Mouse (Mus musculus) thymus, postnatal 14 days (tissue): Measurements from ENCODE around the gene Abcg4.
"Not testable (repeated sequence)": the region's sequence is repeated elsewhere in the genome, so short reads cannot be mapped to it uniquely, and the experiment has no call there.

Source experiments
- DNase-seq: peaks from one replicate; pipeline ENCODE4 v3.0.0; 2021

Gene Abcg4

DNA sequence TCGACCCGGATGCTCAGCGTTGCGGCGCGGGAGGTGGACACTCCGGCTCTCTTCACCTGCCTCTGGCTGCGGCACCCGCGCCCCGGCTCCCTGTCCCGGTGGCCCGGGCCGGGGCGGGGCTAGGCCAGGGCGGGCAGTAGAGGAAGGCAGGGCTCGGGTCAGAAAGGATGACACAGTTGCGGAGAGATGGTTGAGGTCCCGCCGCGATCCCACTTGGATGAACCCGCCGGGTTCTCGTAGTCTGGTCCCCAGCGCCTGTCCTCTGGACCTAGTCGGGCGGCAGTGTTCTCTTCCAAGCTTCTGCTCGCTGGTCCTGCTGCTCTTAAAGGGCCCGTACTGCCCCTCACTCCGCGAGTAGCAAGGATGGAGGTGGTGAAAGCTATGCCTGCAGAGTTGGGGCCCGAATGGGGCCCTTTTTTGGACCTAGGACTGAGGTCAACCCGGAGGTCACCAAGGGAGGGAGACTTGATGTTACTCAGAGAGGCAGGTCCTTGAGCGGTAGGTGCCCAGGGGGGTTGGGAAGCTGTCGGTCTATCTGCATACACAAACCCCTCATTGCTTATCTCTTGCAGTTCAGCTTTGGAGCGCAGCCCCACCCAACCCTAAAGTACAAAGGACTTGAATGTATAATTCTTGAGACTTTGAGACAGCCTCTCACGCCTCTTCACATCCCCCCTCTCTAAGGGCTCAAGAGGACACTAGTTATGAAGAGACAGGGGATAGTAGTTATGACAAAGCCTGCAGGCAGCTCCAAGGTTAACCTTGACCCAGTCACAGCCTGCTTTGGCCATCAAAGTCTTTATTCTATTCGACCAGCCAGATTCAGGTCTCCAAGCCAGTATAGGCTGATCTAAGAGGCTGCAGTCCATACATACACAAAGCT is at the start of gene Abcg4:
Gene Abcg4, minus strand, starts transcription at position 540 of the 883 bp plus-strand sequence.
- no peak for DNase-seq

DNA sequence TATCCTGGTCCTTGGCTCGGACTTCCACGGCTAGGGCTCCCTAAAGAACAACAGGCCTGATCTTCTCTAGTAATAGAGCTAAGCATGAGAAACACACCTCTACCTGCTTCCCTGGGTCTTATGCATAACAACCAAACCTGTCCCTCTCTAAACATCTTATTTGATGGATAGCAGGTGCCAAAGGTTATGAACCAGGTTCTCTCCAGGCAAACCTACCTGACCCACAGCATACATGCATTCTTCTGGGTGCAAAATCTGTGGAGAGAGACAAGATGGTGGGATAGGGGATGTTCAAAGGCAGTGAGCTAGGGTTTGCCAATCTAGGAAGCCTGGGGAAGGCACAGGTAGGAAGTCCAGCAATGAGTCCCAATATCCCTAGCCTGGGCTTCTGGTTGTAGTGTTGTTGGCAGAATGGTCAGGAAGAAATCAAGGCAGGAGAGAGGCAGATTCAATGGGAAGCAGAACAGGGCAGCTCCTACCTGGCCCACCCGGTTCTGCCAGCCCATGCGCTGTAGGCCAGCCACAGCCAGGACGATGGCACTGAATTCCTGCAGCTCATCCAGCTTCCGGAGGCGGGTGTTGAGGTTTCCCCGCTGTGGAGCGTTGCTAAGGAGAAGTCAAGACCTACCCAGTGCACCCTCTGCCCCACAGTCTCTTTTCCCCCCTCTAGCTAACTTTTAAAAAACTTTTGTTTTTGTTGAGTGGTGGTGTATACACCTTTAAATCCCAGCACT is 49.2 kb upstream of the Abcg4 start:
- no peak for DNase-seq

DNA sequence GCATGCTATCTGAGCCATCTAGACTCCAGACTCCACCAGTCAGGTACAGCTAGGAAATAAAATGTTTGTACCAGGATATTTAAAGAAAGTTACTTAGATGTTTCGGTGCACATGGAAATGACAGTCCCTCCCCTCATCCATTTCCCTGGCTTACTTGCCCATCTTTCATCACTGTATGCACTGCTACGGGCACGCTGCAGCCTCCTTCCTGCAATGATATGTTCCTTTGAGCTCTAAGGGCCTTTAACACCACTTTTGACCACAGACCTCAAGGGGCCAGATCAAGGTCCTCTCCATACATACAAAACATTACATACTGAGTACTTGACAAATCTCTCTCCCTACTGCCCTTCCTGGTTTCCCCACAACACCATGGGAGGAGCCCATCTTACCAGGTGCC is 48.5 kb upstream of the Abcg4 start:
- no peak for DNase-seq

DNA sequence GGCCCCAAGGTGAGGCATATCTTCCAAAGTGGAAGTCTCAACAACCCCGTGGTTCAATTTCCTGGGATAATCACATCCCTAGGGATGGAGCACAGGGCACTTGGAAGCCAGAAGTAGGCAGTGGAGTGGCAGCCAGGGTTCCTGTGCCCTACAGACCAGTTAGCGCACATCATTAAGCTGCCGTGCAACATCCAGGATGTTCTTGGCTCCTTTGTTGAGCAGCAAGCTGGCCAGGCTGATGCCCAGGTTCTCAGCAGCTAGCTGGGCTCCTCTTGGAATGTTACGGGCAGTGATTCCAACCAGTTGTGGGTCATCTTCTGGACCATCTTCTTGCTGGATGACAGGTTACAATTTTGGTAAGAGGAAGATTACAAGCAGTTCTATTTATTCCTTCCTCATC is 48.1 kb upstream of the Abcg4 start:
- DNase-seq = not testable (repeated sequence)

DNA sequence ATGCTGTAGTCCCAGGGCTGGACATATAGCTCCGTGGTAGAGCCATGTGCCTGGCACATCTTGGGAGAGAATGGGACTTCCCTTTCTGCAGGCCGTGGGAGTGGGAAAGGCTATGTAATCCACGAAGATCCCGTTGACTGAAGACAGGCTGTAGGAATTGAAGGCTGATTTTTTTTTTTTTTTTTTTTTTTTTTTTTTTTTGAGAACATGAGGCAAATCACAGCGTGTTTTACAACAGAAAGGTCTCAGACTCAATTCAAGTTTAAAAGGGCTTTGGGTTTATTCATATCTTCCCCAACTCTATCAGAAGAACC is 47.6 kb upstream of the Abcg4 start:
- no peak for DNase-seq

DNA sequence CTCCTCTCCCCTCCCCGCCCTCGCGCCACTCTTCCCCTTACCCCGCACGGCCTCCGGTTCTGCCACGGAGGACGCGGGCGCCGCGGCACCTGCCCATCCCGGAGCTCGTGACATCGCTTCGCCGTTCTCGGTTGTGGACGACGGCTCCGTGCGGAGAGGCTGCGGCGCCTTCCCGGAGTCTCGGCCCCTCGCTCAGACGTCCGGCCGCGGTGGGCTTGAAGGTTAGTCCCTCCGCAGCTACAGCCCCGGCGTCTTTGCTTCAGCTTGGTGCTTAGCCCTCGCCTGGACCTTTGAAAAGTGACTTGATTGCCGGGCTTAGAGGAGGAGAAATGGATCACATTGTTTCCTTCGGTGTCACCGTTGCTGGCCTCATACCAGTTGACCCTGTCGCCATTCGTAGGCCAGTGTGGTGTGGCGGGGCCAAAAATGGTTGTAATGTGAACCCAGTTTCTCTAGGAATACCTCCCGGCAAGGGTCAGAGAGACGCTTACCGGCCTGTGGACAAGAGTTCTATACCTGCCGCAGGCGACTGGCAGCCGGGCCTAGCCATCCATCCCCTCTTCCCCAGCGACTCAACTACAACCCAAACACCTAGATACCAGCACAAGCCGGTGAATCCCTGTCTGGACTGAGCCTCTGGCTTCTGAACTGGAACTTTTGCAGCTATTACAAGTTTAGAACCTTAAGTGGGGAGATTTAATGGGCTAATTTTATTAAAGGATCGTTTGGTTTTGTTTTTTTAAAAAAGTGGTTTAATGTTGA is 47.1 kb upstream of the Abcg4 start:
- peak; percentile 34 for DNase-seq

DNA sequence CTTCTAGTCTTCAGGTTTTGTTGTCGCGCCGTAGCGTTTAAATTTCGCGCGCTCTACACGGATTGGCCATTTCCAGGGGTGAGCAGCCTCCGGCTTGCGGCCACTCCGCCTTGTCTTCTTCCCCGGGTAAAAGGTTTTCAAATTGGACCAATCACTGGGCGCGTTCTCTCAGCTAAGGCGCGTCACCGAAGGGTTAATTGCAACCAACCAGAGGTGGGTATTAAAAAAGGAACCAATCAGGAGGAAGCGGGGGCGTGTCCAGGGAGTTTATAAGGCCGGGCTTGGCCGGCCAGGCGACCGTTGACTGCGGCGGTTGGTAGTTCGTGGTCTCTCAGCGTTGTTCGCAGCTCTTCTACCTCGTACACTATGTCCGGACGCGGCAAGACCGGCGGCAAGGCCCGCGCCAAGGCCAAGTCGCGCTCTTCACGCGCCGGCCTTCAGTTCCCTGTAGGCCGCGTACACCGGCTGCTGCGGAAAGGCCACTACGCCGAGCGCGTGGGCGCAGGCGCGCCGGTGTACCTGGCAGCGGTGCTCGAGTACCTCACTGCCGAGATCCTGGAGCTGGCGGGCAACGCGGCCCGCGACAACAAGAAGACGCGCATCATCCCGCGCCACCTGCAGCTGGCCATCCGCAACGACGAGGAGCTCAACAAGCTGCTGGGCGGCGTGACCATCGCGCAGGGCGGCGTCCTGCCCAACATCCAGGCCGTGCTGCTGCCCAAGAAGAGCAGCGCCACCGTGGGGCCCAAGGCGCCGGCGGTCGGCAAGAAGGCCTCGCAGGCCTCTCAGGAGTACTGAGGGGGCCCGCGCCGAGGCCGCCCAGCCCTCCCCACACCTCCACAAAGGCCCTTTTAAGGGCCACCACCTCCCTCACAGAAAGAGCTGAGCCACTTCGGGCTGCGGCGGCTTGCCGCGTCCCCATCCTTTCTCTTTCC is 46.2 kb upstream of the Abcg4 start, which contains the start of gene H2afx:
Gene H2afx, plus strand, starts transcription at position 299 of the 935 bp plus-strand sequence.
- DNase-seq = peak; percentile 98

DNA sequence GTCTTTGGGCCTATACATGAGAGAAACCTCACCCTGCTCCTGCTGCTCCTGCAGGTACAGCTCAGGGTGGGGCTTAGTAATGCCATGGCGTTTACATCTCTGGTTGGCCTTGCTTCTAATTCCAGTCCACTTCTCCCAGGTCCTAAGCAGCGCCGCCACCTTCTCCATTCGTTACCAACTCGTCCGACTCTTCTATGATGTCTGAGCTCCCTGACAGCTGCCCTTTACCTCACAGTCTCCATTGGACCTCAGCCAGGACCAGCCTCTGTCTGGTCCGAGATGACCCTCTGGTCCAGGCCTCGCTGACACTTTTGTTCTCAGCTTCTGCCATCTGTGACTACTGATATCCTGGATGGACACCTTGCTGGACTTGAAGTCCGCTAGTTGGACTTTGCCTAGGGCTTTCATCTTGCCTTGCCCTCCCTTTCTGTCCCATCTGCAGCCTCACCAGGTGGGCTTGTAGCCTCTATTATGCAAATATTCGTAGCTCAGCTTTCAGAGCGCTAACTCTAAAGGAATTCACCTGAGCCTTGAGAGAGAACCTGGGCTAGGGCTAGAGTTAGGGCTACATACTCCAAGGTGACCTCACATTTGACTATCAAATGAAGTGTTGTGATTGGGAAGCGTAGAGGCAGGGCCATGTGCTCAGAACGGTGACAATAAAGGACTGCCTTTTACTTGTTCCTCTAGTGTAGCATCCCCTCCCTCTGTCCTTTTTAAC is 44.7 kb upstream of the Abcg4 start:
- no peak for DNase-seq

DNA sequence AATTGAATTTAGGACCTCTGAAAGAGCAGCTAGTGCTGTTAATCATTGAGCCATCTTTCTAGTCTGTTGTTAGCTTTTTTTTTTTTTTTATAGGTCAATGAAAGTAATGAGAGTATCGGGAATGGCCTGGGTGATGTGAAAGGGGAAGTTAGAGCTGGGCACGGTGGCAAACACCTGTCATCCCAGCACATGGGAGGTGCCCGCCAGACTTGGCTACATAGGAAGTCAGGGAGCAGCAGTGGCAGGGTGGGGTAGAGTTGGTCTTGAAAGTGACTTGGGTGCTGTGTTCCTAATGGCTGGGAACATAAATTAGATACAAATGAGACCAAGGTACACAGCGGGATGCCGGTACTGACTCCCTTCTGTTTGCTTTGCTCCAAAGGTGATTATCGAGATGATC is 42.3 kb upstream of the Abcg4 start:
- no peak for DNase-seq

DNA sequence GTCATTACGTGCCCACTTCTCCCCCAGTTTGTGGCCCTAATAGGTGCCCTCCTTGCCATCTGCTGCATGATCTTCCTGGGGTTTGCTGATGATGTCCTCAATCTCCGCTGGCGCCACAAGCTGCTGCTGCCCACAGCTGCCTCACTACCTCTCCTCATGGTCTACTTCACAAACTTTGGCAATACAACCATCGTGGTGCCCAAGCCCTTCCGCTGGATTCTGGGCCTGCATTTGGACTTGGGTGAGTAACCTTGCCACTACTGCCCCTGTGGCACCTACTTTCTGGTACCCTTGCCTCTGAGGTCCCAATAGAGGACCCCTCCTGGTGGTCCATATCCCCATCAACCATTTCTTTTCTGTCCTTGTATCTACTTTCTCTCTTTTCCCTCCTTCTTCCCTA is 39.5 kb upstream of the Abcg4 start:
- DNase-seq = no peak

DNA sequence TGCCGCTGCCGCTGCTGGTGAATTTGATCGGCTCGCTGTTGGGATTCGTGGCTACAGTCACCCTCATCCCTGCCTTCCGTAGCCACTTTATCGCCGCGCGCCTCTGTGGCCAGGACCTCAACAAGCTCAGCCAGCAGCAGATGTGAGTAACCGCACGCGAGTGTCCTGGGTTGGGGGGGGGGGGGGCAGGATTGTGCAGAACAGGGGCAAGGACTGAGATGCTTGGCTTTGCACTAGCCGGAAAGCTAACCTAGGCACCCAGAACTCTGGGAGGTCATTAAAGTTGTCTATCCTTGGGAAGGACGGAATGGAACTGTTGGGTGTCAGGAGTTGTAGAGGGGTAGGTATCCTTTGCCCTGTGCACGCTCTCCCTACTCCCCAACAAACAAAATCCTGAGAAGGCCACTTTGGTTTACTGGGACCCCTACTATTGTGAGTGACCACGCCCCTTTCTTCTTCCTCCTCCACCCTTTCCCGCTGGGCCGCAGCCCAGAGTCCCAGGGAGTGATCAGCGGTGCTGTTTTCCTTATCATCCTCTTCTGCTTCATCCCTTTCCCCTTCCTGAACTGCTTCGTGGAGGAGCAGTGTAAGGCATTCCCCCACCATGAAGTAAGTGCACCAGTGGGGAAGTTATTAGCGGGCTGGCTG is 38.8 kb upstream of the Abcg4 start:
- no peak for DNase-seq

DNA sequence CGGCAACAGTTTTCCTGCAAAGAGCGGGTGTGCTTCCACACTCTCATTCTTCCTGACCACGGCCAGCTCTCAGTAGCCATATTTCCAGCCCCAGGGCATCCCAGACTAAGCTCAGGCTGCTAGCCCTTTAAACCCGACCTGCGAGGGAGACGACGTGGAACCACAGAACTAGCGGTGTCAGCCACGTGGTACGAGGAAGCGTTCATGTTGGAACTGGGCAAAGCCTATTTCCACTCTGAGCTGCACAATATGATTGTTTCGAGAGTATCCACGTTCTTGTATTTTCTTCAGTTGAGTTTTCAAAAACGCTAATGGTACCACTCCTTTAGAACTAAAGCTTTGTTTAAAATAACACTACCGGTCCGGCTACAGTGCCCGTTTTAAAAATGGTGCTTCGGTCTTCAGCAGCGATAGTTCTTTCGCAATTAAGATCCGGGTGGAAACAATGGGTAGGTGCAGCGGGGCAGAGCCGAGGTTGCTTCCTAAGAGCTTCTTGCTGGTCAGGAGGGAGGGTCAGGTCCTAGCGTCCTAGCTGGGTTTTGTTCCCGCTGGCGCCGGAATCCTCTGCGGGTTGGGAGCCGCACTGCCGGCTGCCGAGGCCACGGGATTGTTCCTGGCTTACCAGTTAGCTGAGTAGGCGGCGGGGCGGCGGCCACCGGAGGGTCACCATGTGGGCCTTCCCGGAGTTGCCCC is 38.1 kb upstream of the Abcg4 start:
- peak; percentile 78 for DNase-seq

DNA sequence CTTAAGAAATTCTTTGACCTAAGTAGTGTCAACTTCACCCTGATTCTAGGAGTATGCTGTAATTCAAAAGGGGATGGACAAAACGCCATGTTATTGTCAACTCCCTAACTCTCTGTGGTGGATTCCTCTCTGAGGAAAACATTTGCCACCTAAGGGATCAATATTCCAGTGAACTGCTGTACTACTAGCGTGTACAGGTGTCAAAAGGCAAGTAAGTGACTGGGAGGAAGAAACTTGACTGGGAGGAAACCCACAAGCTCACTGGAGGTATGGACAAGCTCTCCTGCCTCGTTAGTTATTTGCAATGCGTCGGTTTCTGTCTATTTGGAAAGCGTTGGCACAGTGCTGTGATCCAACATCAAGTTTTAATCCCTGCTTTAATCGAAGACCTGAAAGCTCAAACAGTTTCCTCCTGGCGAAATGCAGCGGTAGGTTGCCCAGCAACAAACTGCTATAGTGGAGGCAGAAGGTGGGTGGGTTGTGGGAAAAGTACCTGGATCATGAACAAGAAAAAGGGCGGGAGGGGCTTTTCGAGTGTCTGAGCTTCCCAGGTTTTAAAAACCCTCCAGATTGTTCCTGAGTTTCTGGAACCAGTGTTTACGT is 37.5 kb upstream of the Abcg4 start, which contains the start of gene Dpagt1:
Gene Dpagt1, plus strand, starts transcription at position 252 of the 603 bp plus-strand sequence.
- no peak for DNase-seq

DNA sequence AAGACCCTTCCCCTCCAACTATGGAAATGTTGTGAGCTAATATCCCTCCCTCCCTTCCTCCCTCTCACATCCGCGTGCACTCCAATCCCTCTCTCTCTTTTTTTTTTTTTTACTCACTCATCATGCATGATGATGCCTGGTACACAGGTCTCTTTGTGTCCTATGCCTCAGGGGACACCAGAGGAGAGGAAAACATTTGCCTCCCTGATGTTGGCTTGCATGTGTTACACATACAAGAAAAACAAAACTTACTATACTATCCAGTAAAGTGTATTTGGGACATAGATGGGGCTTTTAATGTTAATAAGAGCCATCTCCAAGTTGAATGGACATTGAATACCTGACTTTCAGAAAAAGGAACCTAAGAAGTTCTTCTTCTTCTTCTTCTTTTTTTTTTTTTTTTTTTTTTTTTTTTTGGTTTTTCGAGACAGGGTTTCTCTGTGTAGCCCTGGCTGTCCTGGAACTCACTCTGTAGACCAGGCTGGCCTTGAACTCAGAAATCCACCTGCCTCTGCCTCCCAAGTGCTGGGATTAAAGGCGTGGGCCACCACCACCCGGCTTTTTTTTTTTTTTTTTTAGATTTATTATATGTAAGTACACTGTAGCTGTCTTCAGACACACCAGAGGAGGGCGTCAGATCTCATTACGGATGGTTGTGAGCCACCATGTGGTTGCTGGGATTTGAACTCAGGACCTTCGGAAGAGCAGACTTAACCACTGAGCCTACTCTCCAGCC is 36.8 kb upstream of the Abcg4 start:
- DNase-seq = not testable (repeated sequence)

DNA sequence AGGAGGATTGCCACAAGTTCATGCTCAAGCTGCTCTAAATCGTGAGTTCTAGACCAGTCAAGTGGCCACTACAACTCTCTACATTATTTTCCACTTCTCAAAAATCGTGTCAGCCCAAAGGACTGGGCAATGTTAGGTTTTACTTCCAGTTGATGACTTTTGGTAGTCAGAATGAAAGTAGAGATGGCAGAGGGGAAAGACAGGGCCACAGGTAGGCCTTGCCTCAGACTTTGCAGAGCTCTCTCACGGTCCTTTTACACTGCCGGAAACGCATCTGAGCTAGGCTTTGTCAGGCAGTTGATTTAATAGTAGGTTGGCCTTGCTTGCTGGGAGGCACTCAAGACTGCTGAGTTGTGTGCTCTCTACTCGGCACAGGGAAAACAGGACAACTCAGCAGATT is 35.7 kb upstream of the Abcg4 start:
- no peak for DNase-seq

DNA sequence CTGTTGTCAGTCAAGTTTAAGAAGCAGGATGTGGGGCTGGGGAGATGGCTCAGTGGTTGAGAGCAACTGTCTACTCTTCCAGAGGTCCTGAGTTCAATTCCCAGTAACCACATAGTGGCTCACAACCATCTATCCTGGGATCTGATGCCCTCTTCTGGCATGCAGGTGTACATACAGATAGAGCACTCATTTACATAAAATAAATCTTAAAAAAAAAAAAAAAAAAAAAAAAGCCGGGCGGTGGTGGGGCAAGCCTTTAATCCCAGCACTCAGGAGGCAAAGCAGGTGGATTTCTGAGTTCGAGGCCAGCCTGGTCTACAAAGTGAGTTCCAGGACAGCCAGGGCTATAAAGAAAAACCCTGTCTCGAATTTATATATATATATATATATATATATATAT is 35.2 kb upstream of the Abcg4 start:
- not testable (repeated sequence) for DNase-seq

DNA sequence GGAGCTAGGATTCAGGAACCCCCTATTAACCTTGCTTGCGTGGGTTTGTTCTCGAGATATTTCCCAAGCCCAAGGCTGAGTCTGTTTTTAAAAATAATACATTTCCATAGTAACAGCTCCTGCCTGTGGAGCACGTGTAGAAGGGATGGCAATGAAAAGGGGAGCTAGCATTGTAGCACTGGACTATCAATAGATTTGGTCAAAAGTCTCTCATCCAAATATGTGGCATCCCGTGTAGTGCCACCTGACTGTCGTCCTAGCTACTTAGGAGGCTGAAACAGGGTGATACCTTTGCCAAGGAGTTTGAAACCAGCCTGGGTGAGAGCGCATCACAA is 32.4 kb upstream of the Abcg4 start:
- DNase-seq = no peak

DNA sequence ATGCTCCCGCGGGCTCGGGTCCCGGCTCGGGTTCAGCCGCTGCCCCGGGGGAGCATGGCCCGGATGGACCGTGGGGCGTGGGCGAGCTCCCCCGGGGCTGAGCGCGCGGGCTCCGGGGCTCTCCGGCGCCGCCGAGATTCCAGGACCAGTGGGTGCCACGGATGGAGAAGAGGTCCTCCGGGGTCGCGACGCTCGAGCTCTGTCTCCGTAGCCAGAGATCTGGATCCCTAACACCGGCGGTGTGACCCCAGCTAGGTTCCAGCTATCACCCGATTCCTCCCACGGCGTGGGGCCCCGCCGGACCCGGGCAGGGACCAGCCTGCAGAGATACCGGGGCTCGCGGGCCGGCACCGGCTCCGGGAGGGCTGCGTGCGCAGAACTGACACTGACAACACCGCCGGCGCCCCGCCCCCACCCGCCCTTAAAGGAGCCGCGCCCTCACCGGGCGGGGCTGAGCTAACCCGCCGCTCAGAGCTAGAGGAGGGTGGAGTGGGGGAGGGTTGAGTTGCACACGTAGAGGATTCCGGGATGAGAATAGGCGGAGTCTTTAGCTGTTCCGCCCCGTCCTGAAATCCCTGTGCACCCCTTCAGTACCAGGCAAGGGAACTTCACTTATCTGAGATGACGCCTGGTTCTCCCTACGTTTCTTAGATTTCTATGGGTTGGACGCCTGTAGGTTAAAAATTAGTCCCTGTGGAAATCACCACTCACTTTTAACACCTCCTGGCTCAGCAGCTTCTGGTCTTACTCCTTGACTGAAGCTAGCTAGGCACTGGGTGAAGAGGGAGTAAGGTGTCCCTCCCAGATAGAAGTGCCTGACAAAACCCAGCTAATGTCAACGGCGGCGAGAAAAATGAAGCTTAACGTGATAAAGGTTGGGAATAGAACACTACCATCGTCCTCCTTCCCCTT is 31.7 kb upstream of the Abcg4 start, which contains the start of gene C2cd2l:
Gene C2cd2l, minus strand, starts transcription at position 399 of the 912 bp plus-strand sequence.
- DNase-seq = peak; percentile 89
